Mouse (Mus musculus): Measurements from ENCODE around the gene Cdk6. TPM values are rescaled to one million over a fixed set of nuclear protein-coding genes. Genes with fewer than 3 reads are reported as not detected.
"Not testable (repeated sequence)": the region's sequence is repeated elsewhere in the genome, so short reads cannot be mapped to it uniquely, and the experiment has no call there.

The Cdk6 gene
- polyA plus RNA-seq, 1 experiment = 2.0 TPM

- Histone ChIP-seq H3K4me3 (ENCODE audit: insufficient read depth, low read length) (no peak overlapping the region), H3K4me1 (ENCODE audit: control insufficient read depth, insufficient read depth, low read length) (peaks cover 1% of the 10 kb centered on the region; the same call in 1 of the 2 replicates), H3K27ac (ENCODE audit: insufficient read depth, low read length) (no peak overlapping the region)
- TF ChIP-seq CTCF (IDR thresholded peaks at IDR 0.05; ENCODE audit: extremely low read depth, insufficient read depth, low read length) (no peak), POLR2A (IDR thresholded peaks at IDR 0.05; ENCODE audit: extremely low read depth, insufficient read depth, low read length) (no peak)
Measured at GRCm38 (mm10) chr5:3515477-3515876, 174.2 kb downstream of the Cdk6 start.

GRCm38 (mm10) chr5:3516481-3517075 is 175.3 kb downstream of the Cdk6 start:
- Histone ChIP-seq H3K4me3 (ENCODE audit: insufficient read depth, low read length) (no peak overlapping the region), H3K27ac (ENCODE audit: insufficient read depth, low read length) (no peak overlapping the region), H3K4me1 (ENCODE audit: control insufficient read depth, insufficient read depth, low read length) (no peaks in the 10 kb centered on the region; the same call in 1 of the 2 replicates)
- TF ChIP-seq CTCF (IDR thresholded peaks at IDR 0.05; ENCODE audit: extremely low read depth, insufficient read depth, low read length) = peak; percentile 67
- TF ChIP-seq POLR2A (IDR thresholded peaks at IDR 0.05; ENCODE audit: extremely low read depth, insufficient read depth, low read length) = no peak

- Histone ChIP-seq H3K27ac (ENCODE audit: insufficient read depth, low read length) (no peak overlapping the region), H3K4me3 (ENCODE audit: insufficient read depth, low read length) (no peak overlapping the region), H3K4me1 (ENCODE audit: control insufficient read depth, insufficient read depth, low read length) (peaks cover 2% of the 10 kb centered on the region)
- TF ChIP-seq POLR2A (IDR thresholded peaks at IDR 0.05; ENCODE audit: extremely low read depth, insufficient read depth, low read length) = no peak
- TF ChIP-seq CTCF (IDR thresholded peaks at IDR 0.05; ENCODE audit: extremely low read depth, insufficient read depth, low read length) = no peak
Measured at GRCm38 (mm10) chr5:3520493-3521359, 179.4 kb downstream of the Cdk6 start.

DNA sequence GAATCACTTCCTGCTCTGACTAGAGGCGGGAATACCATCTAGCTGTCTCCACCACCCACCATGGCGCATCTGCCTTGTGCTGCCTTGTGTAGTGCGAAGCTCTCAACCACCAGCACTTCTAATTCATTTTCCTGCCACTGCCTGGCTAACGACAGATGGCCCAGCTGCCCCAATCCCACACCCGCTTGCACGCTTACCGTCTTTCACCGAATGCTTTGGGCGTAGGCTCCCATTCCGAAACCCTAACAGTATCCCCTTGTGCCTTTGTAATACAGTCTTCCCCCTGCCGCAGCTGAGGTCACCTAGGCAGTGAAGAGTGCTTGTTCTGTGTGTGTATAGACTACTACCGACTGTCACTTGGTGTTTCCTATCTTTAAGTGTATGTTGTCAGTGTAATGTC is 180.5 kb downstream of the Cdk6 start:
- Histone ChIP-seq H3K4me1 (ENCODE audit: control insufficient read depth, insufficient read depth, low read length) (peaks cover 2% of the 10 kb centered on the region), H3K4me3 (ENCODE audit: insufficient read depth, low read length) (no peak overlapping the region), H3K27ac (ENCODE audit: insufficient read depth, low read length) (no peak overlapping the region)
- TF ChIP-seq CTCF (IDR thresholded peaks at IDR 0.05; ENCODE audit: extremely low read depth, insufficient read depth, low read length) = no peak
- TF ChIP-seq POLR2A (IDR thresholded peaks at IDR 0.05; ENCODE audit: extremely low read depth, insufficient read depth, low read length) = no peak

DNA sequence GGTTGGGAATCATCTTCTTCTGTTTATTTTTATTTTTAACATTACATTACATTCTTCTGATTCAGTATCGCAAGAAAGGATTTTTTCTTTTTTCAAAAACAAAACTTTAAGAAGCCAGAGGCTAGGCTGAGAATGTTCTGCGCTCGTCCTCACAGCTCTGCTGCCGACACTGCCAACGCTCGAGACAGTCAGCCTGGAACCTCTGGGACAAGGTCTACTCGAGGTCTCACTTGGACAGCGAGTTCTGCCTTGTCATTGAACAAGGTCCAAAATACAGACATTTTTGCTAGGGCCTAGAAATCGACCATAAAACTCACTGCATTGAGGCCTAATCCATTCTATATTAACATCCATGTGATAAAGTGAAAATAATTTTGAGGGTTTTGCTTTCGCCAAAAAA is 181.5 kb downstream of the Cdk6 start:
- Histone ChIP-seq H3K4me1 (ENCODE audit: control insufficient read depth, insufficient read depth, low read length) (peaks cover 2% of the 10 kb centered on the region), H3K4me3 (ENCODE audit: insufficient read depth, low read length) (no peak overlapping the region), H3K27ac (ENCODE audit: insufficient read depth, low read length) (no peak overlapping the region)
- TF ChIP-seq CTCF (IDR thresholded peaks at IDR 0.05; ENCODE audit: extremely low read depth, insufficient read depth, low read length) (no peak), POLR2A (IDR thresholded peaks at IDR 0.05; ENCODE audit: extremely low read depth, insufficient read depth, low read length) (no peak)

- Histone ChIP-seq H3K4me3 (ENCODE audit: insufficient read depth, low read length) (no peak overlapping the region), H3K27ac (ENCODE audit: insufficient read depth, low read length) (no peak overlapping the region), H3K4me1 (ENCODE audit: control insufficient read depth, insufficient read depth, low read length) (no peaks in the 10 kb centered on the region)
- TF ChIP-seq CTCF (IDR thresholded peaks at IDR 0.05; ENCODE audit: extremely low read depth, insufficient read depth, low read length) (no peak), POLR2A (IDR thresholded peaks at IDR 0.05; ENCODE audit: extremely low read depth, insufficient read depth, low read length) (no peak)
Measured at GRCm38 (mm10) chr5:3527041-3527691, 185.9 kb downstream of the Cdk6 start.

DNA sequence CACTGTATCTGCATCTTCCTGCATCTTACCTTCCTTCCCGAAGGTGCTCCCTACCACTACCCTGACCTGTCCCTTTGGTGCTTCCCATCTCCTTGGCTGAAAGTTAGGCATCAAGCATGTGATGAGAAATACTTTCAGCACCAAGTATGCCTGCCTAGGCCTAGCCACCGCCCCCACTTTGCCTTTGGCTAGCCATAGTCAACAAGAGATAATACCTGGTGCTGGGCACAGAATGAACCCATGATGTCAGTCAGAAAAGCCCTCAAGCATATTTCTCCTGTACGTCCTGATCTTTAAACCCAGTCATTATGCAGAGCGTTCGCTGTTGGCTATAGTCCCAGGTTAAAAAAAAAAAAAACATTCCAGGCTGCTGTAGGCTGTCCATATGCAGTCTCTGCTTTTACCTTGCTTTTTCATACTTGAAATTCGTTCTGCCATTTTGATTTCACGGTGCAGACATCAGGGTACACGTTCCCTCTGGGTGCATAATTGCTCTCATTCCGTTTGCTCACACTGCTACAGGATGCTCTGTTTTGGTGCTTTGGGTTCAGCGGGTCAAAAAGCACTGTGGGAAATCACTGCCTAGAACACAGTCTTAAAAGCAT is 188.4 kb downstream of the Cdk6 start:
- no peak for TF ChIP-seq POLR2A (IDR thresholded peaks at IDR 0.05; ENCODE audit: extremely low read depth, insufficient read depth, low read length)
- no peak for TF ChIP-seq CTCF (IDR thresholded peaks at IDR 0.05; ENCODE audit: extremely low read depth, insufficient read depth, low read length)
- no peak overlapping the region for H3K4me3 ChIP-seq (ENCODE audit: insufficient read depth, low read length)
- no peaks in the 10 kb centered on the region for H3K4me1 ChIP-seq (ENCODE audit: control insufficient read depth, insufficient read depth, low read length)
- H3K27ac ChIP-seq (ENCODE audit: insufficient read depth, low read length) = no peak overlapping the region

GRCm38 (mm10) chr5:3532048-3532447 is 190.8 kb downstream of the Cdk6 start:
- H3K4me3 ChIP-seq (ENCODE audit: insufficient read depth, low read length); H3K4me1 ChIP-seq (ENCODE audit: control insufficient read depth, insufficient read depth, low read length); H3K27ac ChIP-seq (ENCODE audit: insufficient read depth, low read length): not testable (repeated sequence)

DNA sequence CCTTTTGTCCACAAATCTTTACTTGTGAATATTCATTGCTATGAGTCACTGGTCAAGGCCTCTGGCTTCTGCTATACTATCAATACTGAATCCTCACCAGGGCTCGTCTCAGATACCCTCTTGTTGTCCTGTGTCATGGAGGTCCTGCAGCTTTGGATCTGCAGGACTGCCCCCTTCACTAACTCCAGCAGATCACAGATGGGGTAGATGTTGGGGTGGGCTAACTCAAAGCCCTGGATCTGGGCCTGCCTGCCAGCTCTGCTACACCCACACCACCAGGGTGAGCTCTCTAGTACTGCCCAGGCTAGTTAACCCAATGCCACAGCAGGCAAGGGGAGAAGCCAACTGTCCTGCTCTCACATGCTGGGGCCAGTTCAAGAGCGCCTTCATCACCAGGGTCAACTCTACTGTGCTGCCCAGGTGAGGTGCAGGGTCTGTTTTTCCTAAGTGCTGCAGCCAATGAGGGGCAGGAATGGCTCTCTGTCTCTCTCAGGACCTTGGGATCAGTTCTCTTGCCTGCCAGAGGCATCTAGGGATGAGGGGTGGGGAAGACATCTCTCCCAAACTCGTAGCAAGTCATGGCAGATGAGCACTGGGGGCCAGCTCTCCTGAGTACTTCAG is 195.4 kb downstream of the Cdk6 start:
- Histone ChIP-seq H3K27ac (ENCODE audit: insufficient read depth, low read length) (no peak overlapping the region), H3K4me1 (ENCODE audit: control insufficient read depth, insufficient read depth, low read length) (no peaks in the 10 kb centered on the region), H3K4me3 (ENCODE audit: insufficient read depth, low read length) (no peak overlapping the region)
- TF ChIP-seq CTCF (IDR thresholded peaks at IDR 0.05; ENCODE audit: extremely low read depth, insufficient read depth, low read length) = no peak
- no peak for TF ChIP-seq POLR2A (IDR thresholded peaks at IDR 0.05; ENCODE audit: extremely low read depth, insufficient read depth, low read length)

Data from cortical plate, adult 2 months (tissue).